Mouse (Mus musculus) liver, embryonic 14.5 days (tissue): ENCODE results near the gene Nomo1.

ENCODE experiments used
- CTCF ChIP-seq: IDR thresholded peaks from 2 replicates; pipeline ENCODE4 v1.5.1; 2016; ENCODE audit warnings: antibody characterized with exemption, low read depth, control low read depth
- EP300 ChIP-seq: IDR thresholded peaks from 2 replicates; pipeline ENCODE4 v1.6.1; 2016; ENCODE audit warnings: antibody characterized with exemption, low read depth

GRCm38 (mm10) chr7:46000577-46000976 lies 32.9 kb upstream of the Nomo1 start:
- TF ChIP-seq CTCF (no peak), EP300 (no peak)
